Mouse (Mus musculus) bone marrow macrophage, adult 2 months (primary cell): ENCODE measurements around the gene Slc22a23.

Experiments
- CTCF ChIP-seq: IDR thresholded peaks from 2 replicates; pipeline ENCODE4 v1.5.1; 2012; ENCODE audit warnings: low read depth, mild to moderate bottlenecking, low read length, moderate library complexity
- POLR2A ChIP-seq: IDR thresholded peaks from 2 replicates; pipeline ENCODE4 v1.6.1; 2012; ENCODE audit warnings: mild to moderate bottlenecking, low read depth, low read length, borderline replicate concordance

DNA sequence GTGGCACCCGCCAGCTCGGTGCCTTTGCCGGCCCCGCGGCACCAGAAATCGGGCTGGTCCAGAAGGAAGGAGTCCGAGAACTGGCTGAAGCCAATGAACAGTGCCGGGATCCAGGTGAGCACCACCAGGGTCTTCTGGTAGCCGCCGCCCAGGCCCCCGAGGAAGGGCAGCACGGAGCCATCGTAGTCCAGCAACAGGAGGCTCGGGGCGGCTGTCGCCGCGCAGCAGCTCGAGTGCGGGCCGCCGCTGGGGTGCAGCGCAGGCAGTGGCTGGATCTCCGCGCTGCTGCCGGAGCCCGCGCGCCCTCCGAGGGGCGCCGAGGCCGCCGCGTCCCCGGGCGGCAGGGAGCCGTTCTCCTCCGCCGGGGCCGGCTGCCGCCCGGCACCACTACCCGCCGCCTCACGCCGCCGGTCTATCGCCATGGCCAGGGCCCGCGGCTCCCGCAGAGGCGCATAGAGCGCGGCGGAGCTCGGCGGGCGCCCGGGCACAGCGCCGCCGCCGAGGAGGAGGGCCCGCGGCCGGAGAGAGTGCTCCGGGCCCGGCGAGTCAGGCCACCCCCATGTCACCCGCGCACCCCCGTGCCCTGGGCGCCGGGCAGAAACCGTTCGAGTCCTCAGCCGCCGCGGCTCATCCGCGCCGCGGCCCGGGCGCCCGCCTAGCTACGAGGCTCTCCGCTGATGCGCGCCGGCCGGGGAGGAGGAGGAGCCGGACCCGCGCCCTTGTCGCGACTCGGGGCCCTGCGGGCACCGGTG lies 430 bp downstream of the Slc22a23 start:
- TF ChIP-seq CTCF, result no peak
- TF ChIP-seq POLR2A, result no peak
